Mouse (Mus musculus): ENCODE results near the gene Atm.

The Atm gene

GRCm38 (mm10) chr9:53408548-53408947 lies 128.0 kb downstream of the Atm start:
- DNase-seq = no peak

- DNase-seq = peak; percentile 64 to 78
Measured at GRCm38 (mm10) chr9:53404753-53405722, 131.5 kb downstream of the Atm start.

- DNase-seq = no peak
Measured at GRCm38 (mm10) chr9:53404050-53404752, 132.3 kb downstream of the Atm start.

- DNase-seq = no peak
Measured at GRCm38 (mm10) chr9:53402991-53403390, 133.5 kb downstream of the Atm start.

GRCm38 (mm10) chr9:53402291-53402711 lies 134.2 kb downstream of the Atm start, which contains the start of gene 4930550C14Rik:
4930550C14Rik (plus strand) TSS chr9:53402325.
- no peak for DNase-seq

- no peak for DNase-seq
Measured at GRCm38 (mm10) chr9:53401146-53401545, 135.4 kb downstream of the Atm start.

- DNase-seq = no peak
Measured at GRCm38 (mm10) chr9:53400696-53401095, 135.8 kb downstream of the Atm start.

GRCm38 (mm10) chr9:53399537-53399936 lies 137.0 kb downstream of the Atm start:
- DNase-seq = no peak

- peak in 1 of 2 experiments; percentile 26 for DNase-seq
Measured at GRCm38 (mm10) chr9:53398388-53398700, 138.2 kb downstream of the Atm start.

GRCm38 (mm10) chr9:53397685-53398387 lies 138.7 kb downstream of the Atm start:
- no peak for DNase-seq

- DNase-seq = no peak
Measured at GRCm38 (mm10) chr9:53390136-53390535, 146.4 kb downstream of the Atm start.

Measured in thymus, adult 18-20 months (tissue).